ENCODE assay signal across 11 mouse cellular contexts in genomic region chr12:110836729-110837128, GRCm38 (mm10). TPM values are rescaled to one million over a fixed set of nuclear protein-coding genes. Genes with fewer than 3 reads are reported as not detected.
A peak's percentile ranks its signal among the peaks of the same experiment; 100 is the strongest.
DNase-seq lines count a peak whose midpoint lies in the region; ATAC-seq lines count a peak whose summit lies in the region.
"Had no signal": no experiment of that assay in that cellular context is flagged by ENCODE, and none has a peak within 500 bp of the region (broad histone marks: within the 10 kb centered on the region; RNA-seq: fewer than 3 reads in every experiment).

No protein-coding gene starts in this region.

- no peaks in the 10 kb centered on the region for H3K27me3 ChIP-seq in heart, embryonic 12.5 days (replicated peaks)
- H3K27me3 ChIP-seq in limb, embryonic 13.5 days, result no peaks in the 10 kb centered on the region

- H3K36me3 ChIP-seq in heart, embryonic 12.5 days, result no peaks in the 10 kb centered on the region
- H3K36me3 ChIP-seq in limb, embryonic 13.5 days, result no peaks in the 10 kb centered on the region

- no peak overlapping the region for H3K27ac ChIP-seq in heart, embryonic 12.5 days (ENCODE audit: poor library complexity, severe bottlenecking)
- no peak overlapping the region for H3K27ac ChIP-seq in limb, embryonic 13.5 days

- peaks cover 13% of the 10 kb centered on the region for H3K4me1 ChIP-seq in heart, embryonic 12.5 days (replicated peaks)
- H3K4me1 ChIP-seq in limb, embryonic 13.5 days, result peaks cover 16% of the 10 kb centered on the region

- 35% methylated on average over 6 of the region's 6 CpGs for WGBS in heart, embryonic 12.5 days
- WGBS in limb, embryonic 13.5 days, result 41% methylated on average over 6 of the region's 6 CpGs

- no peak overlapping the region for H3K4me3 ChIP-seq in heart, embryonic 12.5 days
- no peak overlapping the region for H3K4me3 ChIP-seq in limb, embryonic 13.5 days

- H3K4me2 ChIP-seq in heart, embryonic 12.5 days, result 0 out of 2 replicates have a peak overlapping the region, but pooled peaks have one; percentile 14
- 0 out of 2 replicates have a peak overlapping the region, but pooled peaks have one; percentile 23 for H3K4me2 ChIP-seq in limb, embryonic 13.5 days (replicated peaks)

- no peak for DNase-seq in heart, postnatal 25 days (ENCODE audit: low spot score)
- peak; percentile 18 for DNase-seq in lung, postnatal 25 days (ENCODE audit: low spot score)
- DNase-seq in lung, postnatal 4 days, result no peak
- no peak for DNase-seq in thymus, postnatal 36 days
- DNase-seq in gastrocnemius, postnatal 4 days (ENCODE audit: low spot score in 2 of 2), result no peak
- no peak for DNase-seq in adrenal gland, adult (ENCODE audit: inconsistent age in 2 of 2, low spot score in 1 of 2)
- DNase-seq: B cell, adult 2 months; cerebellum, adult 8-10 months; layer of hippocampus, postnatal 36 days had no signal

- intact Hi-C loops in heart, postnatal 25 days (cut with DNase I), result no loop called here

- no peak for ATAC-seq in heart, embryonic 12.5 days (ENCODE audit: insufficient number of reproducible peaks, low FRiP score)
- no peak for ATAC-seq in limb, embryonic 13.5 days (ENCODE audit: low FRiP score, low read depth)

- no peaks in the 10 kb centered on the region for H3K9me3 ChIP-seq in heart, embryonic 12.5 days (replicated peaks)
- H3K9me3 ChIP-seq in limb, embryonic 13.5 days, result no peaks in the 10 kb centered on the region

- H3K9ac ChIP-seq in heart, embryonic 12.5 days, result 0 out of 2 replicates have a peak overlapping the region, but pooled peaks have one; percentile 14
- H3K9ac ChIP-seq in limb, embryonic 13.5 days, result peak overlapping the region; percentile 48; the same call in 1 of the 2 replicates

RNA-seq across cellular contexts. Expression of gene Mok, which starts 4.0 kb away (rescaled TPM):
- polyA plus RNA-seq in heart, embryonic 12.5 days (2016; fragmentation: Nextera tagmentation; extraction: Ambion mirVana), result 2.9 and 4.0 TPM in 2 replicates
- under 1 TPM; 0.31 to 0.39 TPM for total RNA-seq in heart, postnatal 25 days (2021)
- polyA plus RNA-seq in limb, embryonic 13.5 days (2015; fragmentation: Nextera tagmentation; extraction: Ambion mirVana), result 5.7 and 6.1 TPM in 2 replicates
- total RNA-seq in gastrocnemius, postnatal 4 days (2021), result under 1 TPM; 0.34 to 0.91 TPM

RNA-seq across cellular contexts. Expression of gene Zfp839, which starts 13.3 kb away (rescaled TPM):
- polyA plus RNA-seq in heart, embryonic 12.5 days (2016; fragmentation: Nextera tagmentation; extraction: Ambion mirVana), result 3.9 and 5.4 TPM in 2 replicates
- total RNA-seq in heart, postnatal 25 days (2021), result 1 to 10 TPM; 9.3 to 9.8 TPM
- polyA plus RNA-seq in limb, embryonic 13.5 days (2015; fragmentation: Nextera tagmentation; extraction: Ambion mirVana), result 7.0 and 7.8 TPM in 2 replicates
- total RNA-seq in gastrocnemius, postnatal 4 days (2021), result 1 to 10 TPM; 7.4 to 8.0 TPM

RNA-seq across cellular contexts. Expression of gene Cinp, which starts 52.2 kb away (rescaled TPM):
- polyA plus RNA-seq in heart, embryonic 12.5 days (2016; fragmentation: Nextera tagmentation; extraction: Ambion mirVana), result 63.3 and 66.7 TPM in 2 replicates
- total RNA-seq in heart, postnatal 25 days (2021), result 10 to 100 TPM; 31.7 to 33.3 TPM
- polyA plus RNA-seq in limb, embryonic 13.5 days (2015; fragmentation: Nextera tagmentation; extraction: Ambion mirVana), result 69.0 and 73.4 TPM in 2 replicates
- 10 to 100 TPM; 40.5 to 41.9 TPM for total RNA-seq in gastrocnemius, postnatal 4 days (2021)

RNA-seq across cellular contexts. Expression of gene Tecpr2, which starts 52.3 kb away (rescaled TPM):
- polyA plus RNA-seq in heart, embryonic 12.5 days (2016; fragmentation: Nextera tagmentation; extraction: Ambion mirVana), result 3.8 and 4.5 TPM in 2 replicates
- total RNA-seq in heart, postnatal 25 days (2021), result 1 to 10 TPM; 5.2 to 5.7 TPM
- polyA plus RNA-seq in limb, embryonic 13.5 days (2015; fragmentation: Nextera tagmentation; extraction: Ambion mirVana), result 4.4 and 4.9 TPM in 2 replicates
- total RNA-seq in gastrocnemius, postnatal 4 days (2021), result 1 to 10 TPM; 4.8 to 5.4 TPM
